Mouse (Mus musculus) c-Kit-positive CD71-negative TER-119-negative erythroid progenitor cells, embryonic 14.5 days (primary cell): Measurements from ENCODE around the gene Tnnc1.
A peak's percentile ranks its signal among the peaks of the same experiment; 100 is the strongest.

Source experiments
- DNase-seq: peaks from one replicate; pipeline ENCODE4 v3.0.0-alpha.2; 2013; ENCODE audit warnings: low read depth

Gene Tnnc1

GRCm38 (mm10) chr14:31184195-31184594 is 23.9 kb upstream of the Tnnc1 start:
- no peak for DNase-seq

GRCm38 (mm10) chr14:31186656-31187055 is 21.5 kb upstream of the Tnnc1 start:
- DNase-seq = no peak

- DNase-seq = no peak
Observed at GRCm38 (mm10) chr14:31188771-31189181, 19.3 kb upstream of the Tnnc1 start.

- DNase-seq = no peak
Observed at GRCm38 (mm10) chr14:31189348-31189747, 18.8 kb upstream of the Tnnc1 start.

- DNase-seq = no peak
Observed at GRCm38 (mm10) chr14:31191936-31192335, 16.2 kb upstream of the Tnnc1 start.

DNA sequence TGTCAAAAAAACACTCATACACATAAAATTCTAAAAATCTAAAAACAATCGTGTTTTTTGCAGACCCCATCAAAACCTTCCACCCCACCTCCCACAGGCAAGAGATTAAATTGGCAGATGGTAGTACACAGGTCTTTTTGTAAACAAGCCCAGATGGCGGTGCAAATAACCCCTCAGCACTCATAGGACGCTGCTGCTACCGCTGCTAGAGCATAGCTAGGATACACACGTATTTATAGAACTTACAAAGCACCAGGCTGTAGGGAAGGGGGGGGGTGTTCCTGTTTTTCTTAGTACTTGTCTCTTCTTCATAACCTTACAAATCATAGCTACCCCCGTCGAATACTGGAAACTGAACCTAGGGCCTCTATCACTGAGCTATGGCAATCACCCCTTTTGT is 14.3 kb upstream of the Tnnc1 start:
- DNase-seq = no peak

- no peak for DNase-seq
Observed at GRCm38 (mm10) chr14:31194441-31194840, 13.7 kb upstream of the Tnnc1 start.

GRCm38 (mm10) chr14:31194891-31195513 is 13.1 kb upstream of the Tnnc1 start:
- no peak for DNase-seq

- no peak for DNase-seq
Observed at GRCm38 (mm10) chr14:31195521-31195920, 12.6 kb upstream of the Tnnc1 start.

GRCm38 (mm10) chr14:31195968-31196367 is 12.1 kb upstream of the Tnnc1 start:
- DNase-seq = no peak

- DNase-seq = no peak
Observed at GRCm38 (mm10) chr14:31197547-31198516, 10.3 kb upstream of the Tnnc1 start.

DNA sequence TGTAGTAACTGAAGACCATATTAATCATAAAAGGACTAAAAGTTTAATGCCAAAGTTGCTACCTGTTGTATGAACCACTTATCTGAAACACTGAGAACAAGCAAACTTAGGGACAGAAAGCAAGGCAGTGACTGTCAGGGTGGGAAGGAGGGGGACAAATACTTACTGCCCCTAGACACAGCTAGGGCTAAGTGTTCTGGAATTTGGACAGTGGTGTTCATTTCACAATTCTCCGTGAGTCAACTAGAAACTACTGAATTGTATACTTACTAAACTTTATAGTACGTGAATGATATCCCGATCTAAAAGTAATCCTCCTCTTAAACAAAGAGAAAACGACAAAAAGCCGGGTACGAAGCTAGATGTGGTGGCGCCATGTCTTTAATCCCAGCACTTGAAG is 8.5 kb upstream of the Tnnc1 start:
- DNase-seq = no peak

GRCm38 (mm10) chr14:31200038-31200437 is 8.1 kb upstream of the Tnnc1 start:
- no peak for DNase-seq

- DNase-seq = no peak
Observed at GRCm38 (mm10) chr14:31204844-31205243, 3.3 kb upstream of the Tnnc1 start.

DNA sequence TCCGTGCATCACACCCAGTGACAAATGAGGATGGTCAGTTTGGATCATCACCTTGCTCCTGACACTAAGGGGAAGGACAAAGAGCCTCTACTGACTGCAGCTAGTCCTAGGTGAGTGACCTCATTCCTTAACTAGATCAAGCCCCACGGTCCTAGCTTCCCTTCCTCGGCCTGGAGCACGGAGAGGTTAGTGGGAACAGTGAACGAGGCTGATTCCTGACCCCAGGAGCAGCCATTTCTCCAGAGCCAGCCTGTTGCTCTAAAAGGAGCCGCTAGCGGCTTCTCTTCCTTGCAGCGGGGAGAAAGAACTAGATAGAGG is 2.9 kb upstream of the Tnnc1 start:
- no peak for DNase-seq

GRCm38 (mm10) chr14:31205562-31206467 is 2.3 kb upstream of the Tnnc1 start:
- no peak for DNase-seq

DNA sequence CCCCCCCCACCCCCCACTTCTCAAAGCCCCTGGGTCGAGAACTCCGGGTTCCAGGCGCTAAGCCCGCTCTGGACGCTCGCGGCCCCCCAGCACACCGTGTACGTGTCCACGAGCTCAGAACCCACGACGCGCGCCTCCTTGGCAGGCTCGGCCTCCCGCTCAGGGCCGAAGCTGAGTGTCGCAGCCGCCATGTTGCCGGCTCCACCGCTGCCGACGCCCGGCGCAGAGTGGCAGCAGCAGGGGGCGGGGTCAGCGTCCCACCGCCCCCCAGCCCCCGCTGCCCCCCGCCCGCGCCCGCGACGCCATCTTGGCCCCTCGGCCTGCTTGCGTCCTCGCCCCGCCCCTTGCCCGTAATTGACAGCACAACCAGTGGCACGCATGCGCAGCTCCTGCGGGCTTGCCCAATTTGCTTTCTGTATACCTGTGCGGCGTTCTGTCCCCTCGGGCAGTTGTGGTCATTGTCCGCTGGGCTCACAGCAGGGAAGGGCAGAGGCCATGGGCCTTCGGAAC is 1.6 kb upstream of the Tnnc1 start:
- DNase-seq = peak; percentile 91

DNA sequence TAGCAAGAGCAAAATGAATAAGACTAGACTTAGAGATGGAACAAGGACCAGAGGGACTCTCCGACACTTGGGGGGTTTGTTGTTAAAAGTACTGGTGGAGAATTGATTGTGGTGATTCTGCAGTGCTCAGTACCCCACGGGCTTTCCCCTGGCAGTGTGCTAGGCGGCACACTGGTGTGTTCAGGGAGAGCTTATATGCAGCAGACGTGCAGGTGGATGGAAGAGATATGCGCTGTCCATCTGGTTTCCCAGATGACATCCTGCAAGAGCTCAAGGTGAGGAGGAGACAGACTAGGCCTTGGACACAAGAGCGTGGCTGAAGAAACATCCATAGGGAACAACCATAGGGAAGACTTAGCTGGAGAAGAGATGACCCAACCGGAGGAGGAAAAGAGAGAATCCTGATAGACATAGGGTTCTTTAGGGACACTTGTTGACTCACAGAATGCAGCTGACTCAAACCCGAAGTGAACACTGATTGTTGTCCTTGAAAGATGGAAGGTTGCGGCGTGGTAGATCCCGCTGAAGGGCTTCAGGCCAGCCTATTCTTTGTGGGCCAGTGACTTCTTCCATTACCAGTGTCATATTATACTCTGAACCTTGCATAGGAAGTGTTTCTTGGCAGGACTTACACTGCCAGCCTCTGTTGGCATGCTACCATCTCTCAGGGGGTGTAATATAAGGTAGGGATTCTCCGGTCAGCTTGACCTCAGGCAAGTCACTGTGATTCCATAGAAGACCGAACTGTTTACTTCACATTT is 862 bp upstream of the Tnnc1 start:
- no peak for DNase-seq

- no peak for DNase-seq
Observed at GRCm38 (mm10) chr14:31209133-31209557, 1.0 kb downstream of the Tnnc1 start.

- DNase-seq = no peak
Observed at GRCm38 (mm10) chr14:31211854-31212253, 3.7 kb downstream of the Tnnc1 start.

GRCm38 (mm10) chr14:31212499-31212898 is 4.4 kb downstream of the Tnnc1 start:
- no peak for DNase-seq
